Mouse (Mus musculus): ENCODE measurements around the gene E330017A01Rik. TPM values are rescaled to one million over a fixed set of nuclear protein-coding genes. Genes with fewer than 3 reads are reported as not detected.

E330017A01Rik gene
- polyA plus RNA-seq, 1 experiment from 2014 or later = not detected

DNA sequence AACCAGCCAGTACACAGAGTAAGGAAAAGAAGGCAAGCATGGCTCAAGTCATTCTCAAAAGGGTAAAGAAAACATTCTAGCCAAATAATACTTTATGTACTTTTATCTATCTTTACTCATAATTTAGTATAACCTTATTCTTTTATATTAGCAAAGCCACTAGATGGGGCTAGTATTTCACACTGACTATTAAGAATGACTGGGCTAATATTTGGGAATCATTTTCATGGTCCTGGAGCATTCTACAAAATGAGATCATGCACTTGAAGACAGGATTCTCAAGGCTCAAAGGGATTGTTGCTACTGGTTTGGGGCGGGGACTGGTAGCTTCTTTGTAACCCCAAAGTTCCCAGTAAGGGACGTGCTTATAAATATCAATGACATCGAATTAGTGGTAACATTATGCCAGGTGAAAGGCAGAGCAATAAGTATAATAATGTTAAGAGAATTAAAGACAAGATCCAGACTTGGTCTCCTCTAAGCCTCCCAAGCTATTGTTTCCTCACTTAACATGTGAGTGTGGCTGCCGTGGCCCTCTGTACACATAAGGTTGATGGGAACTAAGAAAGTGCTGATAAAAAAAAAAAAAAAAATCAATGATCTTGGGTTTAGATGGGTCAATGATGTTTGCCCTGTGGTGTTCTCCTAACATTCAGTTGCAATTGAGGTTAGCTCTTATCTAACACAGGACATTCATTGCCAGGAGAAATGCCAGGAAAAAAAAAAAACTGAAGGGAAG lies 10.8 kb downstream of the E330017A01Rik start:
- no peaks in the 10 kb centered on the region for H3K36me3 ChIP-seq (ENCODE audit: control insufficient read depth, insufficient read depth, low read length)
- H3K4me1 ChIP-seq (replicated peaks; ENCODE audit: control insufficient read depth, insufficient read depth, low read length) = 0 out of 2 replicates have a peak, but pooled peaks cover 4% of the 10 kb centered on the region
- H3K4me3 ChIP-seq (ENCODE audit: low read depth, low read length) = no peak overlapping the region
- 78% methylated on average over 4 of the region's 4 CpGs for WGBS
- no peak overlapping the region for H3K4me2 ChIP-seq
- DNase-seq (ENCODE audit: low spot score) = no peak
- no peak overlapping the region for H3K9ac ChIP-seq (ENCODE audit: low read depth, low read length)
- peak overlapping the region; percentile 8; the same call in 1 of the 2 replicates for H3K27ac ChIP-seq (ENCODE audit: low read depth, low read length)
- ATAC-seq (replicated peaks; ENCODE audit: low FRiP score) = peak; percentile 37
- no peaks in the 10 kb centered on the region for H3K9me3 ChIP-seq (ENCODE audit: control insufficient read depth, low read length)
- H3K27me3 ChIP-seq (replicated peaks; ENCODE audit: control insufficient read depth, insufficient read depth, low read length) = no peaks in the 10 kb centered on the region

DNA sequence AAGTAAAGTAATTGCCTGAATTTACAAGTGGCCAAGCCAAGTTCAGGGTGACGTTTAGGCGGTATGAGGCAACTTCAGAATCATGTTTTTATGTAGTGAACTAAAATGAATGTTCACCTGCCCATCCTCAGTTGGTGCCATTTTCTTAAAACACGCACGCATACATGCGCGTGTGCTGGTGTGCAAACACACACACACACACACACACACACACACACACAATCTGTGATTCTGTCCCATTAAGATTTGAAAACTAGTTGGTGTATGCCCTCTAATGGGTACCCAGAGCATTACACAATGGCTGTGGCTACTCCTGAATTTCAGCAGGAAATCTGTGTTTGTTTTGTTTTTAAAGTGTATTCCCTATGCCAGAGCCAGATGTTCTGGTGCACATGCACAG lies 14.6 kb downstream of the E330017A01Rik start:
- no peak overlapping the region for H3K9ac ChIP-seq (ENCODE audit: low read depth, low read length)
- ATAC-seq (replicated peaks; ENCODE audit: low FRiP score) (0 out of 2 replicates have a peak, but pooled peaks have one; percentile 12), DNase-seq (ENCODE audit: low spot score) (no peak)
- 89% methylated on average over 6 of the region's 6 CpGs for WGBS
- H3K27me3 ChIP-seq (replicated peaks; ENCODE audit: control insufficient read depth, insufficient read depth, low read length) = no peaks in the 10 kb centered on the region
- H3K4me2 ChIP-seq = no peak overlapping the region
- H3K36me3 ChIP-seq (ENCODE audit: control insufficient read depth, insufficient read depth, low read length) = no peaks in the 10 kb centered on the region
- H3K27ac ChIP-seq (ENCODE audit: low read depth, low read length) = no peak overlapping the region
- 0 out of 2 replicates have a peak, but pooled peaks cover under 1% of the 10 kb centered on the region for H3K4me1 ChIP-seq (replicated peaks; ENCODE audit: control insufficient read depth, insufficient read depth, low read length)
- no peaks in the 10 kb centered on the region for H3K9me3 ChIP-seq (ENCODE audit: control insufficient read depth, low read length)
- H3K4me3 ChIP-seq (ENCODE audit: low read depth, low read length) = no peak overlapping the region

DNA sequence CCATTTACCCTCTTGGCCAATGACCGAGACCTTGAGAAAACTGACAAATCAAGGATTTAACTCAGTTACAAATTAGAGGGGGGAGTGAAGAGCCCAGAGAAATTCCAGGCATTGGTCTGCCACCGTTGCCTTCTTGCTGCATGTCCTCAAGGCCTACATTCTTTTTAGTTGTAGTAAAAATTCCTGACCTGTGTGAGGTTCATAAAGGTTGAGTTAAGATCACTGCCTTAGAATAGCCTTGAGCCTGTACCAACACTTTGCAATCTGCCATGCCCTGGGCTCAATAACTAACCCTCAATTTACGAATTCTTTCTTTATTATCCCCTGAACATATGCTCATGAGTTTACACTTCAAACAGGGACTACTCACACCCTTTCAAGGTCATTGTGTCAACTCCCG lies 15.4 kb downstream of the E330017A01Rik start:
- no peak overlapping the region for H3K4me3 ChIP-seq (ENCODE audit: low read depth, low read length)
- DNase-seq (ENCODE audit: low spot score) = no peak

DNA sequence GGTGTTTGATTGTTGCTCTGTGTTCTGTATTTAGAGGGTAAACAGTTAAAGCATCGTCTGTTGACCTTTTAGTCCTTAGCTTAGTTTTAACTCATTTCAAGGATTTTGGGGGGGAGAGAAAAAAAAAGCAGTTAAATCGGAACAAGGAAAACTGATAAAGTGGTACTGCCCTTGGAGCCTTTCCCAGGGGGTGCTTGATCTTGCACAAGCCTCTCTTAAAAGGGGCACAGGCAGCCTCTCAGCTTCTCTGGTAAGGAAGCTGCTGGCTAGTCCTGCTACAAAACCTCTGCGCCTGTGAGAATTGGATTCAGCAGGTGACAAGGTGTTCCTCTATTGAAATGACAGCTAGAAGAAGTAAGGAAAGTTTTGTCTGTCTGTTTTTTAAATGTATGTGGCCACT lies 16.2 kb downstream of the E330017A01Rik start:
- no peaks in the 10 kb centered on the region for H3K27me3 ChIP-seq (replicated peaks; ENCODE audit: control insufficient read depth, insufficient read depth, low read length)
- no peak overlapping the region for H3K4me3 ChIP-seq (ENCODE audit: low read depth, low read length)
- no peaks in the 10 kb centered on the region for H3K36me3 ChIP-seq (ENCODE audit: control insufficient read depth, insufficient read depth, low read length)
- ATAC-seq (replicated peaks; ENCODE audit: low FRiP score) (no peak), DNase-seq (ENCODE audit: low spot score) (no peak)
- H3K9me3 ChIP-seq (ENCODE audit: control insufficient read depth, low read length) = no peaks in the 10 kb centered on the region
- H3K4me1 ChIP-seq (replicated peaks; ENCODE audit: control insufficient read depth, insufficient read depth, low read length) = no peaks in the 10 kb centered on the region
- WGBS = 83% methylated on average over 3 of the region's 3 CpGs
- H3K9ac ChIP-seq (ENCODE audit: low read depth, low read length) = no peak overlapping the region
- no peak overlapping the region for H3K4me2 ChIP-seq
- H3K27ac ChIP-seq (ENCODE audit: low read depth, low read length) = no peak overlapping the region

More for the DNA sequence above, 15.4 kb downstream of the E330017A01Rik start:
- Histone ChIP-seq H3K9me3 (ENCODE audit: control insufficient read depth, low read length) (no peaks in the 10 kb centered on the region), H3K9ac (ENCODE audit: low read depth, low read length) (no peak overlapping the region), H3K27me3 (replicated peaks; ENCODE audit: control insufficient read depth, insufficient read depth, low read length) (no peaks in the 10 kb centered on the region), H3K36me3 (ENCODE audit: control insufficient read depth, insufficient read depth, low read length) (no peaks in the 10 kb centered on the region), H3K4me1 (replicated peaks; ENCODE audit: control insufficient read depth, insufficient read depth, low read length) (no peaks in the 10 kb centered on the region), H3K27ac (ENCODE audit: low read depth, low read length) (no peak overlapping the region), H3K4me2 (no peak overlapping the region)
- 74% methylated on average over 4 of the region's 4 CpGs for WGBS
- no peak for ATAC-seq (replicated peaks; ENCODE audit: low FRiP score)

DNA sequence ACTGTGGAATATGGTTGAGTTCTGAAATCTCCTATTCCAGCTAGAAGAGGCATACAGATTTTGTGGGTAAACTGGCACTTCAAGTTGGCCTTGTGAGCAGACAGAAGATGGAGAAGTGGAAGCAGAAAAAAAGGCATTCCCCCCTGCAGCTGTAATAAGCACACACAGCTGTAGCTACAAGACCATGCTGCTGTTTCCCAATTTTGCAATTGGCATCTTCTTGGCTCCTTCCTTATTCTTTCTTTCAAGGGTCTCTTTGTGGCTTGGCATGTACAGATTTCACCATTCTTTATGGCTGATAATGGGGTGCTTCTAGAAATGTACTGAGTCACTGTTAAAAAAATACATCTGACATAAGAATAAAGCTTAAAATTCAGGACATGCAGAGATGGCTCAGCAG lies 21.2 kb downstream of the E330017A01Rik start:
- H3K4me2 ChIP-seq = no peak overlapping the region
- H3K9ac ChIP-seq (ENCODE audit: low read depth, low read length) = no peak overlapping the region
- no peak overlapping the region for H3K4me3 ChIP-seq (ENCODE audit: low read depth, low read length)
- no peaks in the 10 kb centered on the region for H3K4me1 ChIP-seq (replicated peaks; ENCODE audit: control insufficient read depth, insufficient read depth, low read length)
- ATAC-seq (replicated peaks; ENCODE audit: low FRiP score) (no peak), DNase-seq (ENCODE audit: low spot score) (no peak)
- H3K9me3 ChIP-seq (ENCODE audit: control insufficient read depth, low read length) = no peaks in the 10 kb centered on the region
- no peaks in the 10 kb centered on the region for H3K36me3 ChIP-seq (ENCODE audit: control insufficient read depth, insufficient read depth, low read length)
- H3K27me3 ChIP-seq (replicated peaks; ENCODE audit: control insufficient read depth, insufficient read depth, low read length) = no peaks in the 10 kb centered on the region
- no peak overlapping the region for H3K27ac ChIP-seq (ENCODE audit: low read depth, low read length)

DNA sequence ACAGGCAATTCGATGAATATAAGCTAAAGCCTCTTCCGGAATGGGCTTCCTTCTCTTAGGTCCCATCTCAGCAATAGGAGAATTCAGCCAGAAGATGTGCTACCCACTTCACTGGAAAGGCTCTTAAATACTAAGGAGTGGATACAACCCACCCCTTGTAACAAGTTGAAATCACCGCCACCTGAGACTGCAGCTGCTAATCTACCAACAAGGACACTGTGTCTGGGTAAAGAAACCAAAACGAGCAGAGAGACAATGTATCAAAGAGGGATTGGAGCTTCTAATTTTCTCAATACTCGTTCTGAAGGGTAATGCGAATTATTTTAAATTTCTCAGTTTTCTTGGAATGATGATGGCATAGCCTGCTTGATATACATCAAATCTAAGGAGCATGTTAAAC lies 21.7 kb downstream of the E330017A01Rik start, which contains the start of gene Gm813:
Gm813 (minus strand) TSS at position 101 of the 400 bp plus-strand sequence.
- 84% methylated on average over 6 of the region's 6 CpGs for WGBS

DNA sequence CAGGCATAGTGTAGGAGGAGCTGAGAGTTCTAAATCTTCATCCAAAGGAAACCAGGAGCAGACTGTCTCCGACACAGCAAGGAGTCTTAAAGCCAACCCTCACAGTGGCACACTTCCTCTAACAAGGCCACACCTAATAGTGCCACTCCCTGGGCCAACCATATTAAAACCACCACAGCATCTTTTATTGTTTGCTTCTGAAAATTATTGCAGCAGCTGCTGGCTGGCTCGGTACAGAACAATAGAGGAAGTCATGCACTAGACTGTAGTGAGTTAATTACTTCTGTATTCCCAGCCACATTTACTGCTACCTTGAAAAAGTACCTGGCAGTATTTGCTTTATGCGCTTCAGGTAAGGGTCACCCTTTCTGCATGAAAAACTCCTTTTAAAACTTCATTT lies 25.6 kb downstream of the E330017A01Rik start:
- 72% methylated on average over 3 of the region's 3 CpGs for WGBS
- ATAC-seq (replicated peaks; ENCODE audit: low FRiP score) (no peak), DNase-seq (ENCODE audit: low spot score) (no peak)
- no peaks in the 10 kb centered on the region for H3K4me1 ChIP-seq (replicated peaks; ENCODE audit: control insufficient read depth, insufficient read depth, low read length)
- no peak overlapping the region for H3K9ac ChIP-seq (ENCODE audit: low read depth, low read length)
- no peak overlapping the region for H3K27ac ChIP-seq (ENCODE audit: low read depth, low read length)
- H3K36me3 ChIP-seq (ENCODE audit: control insufficient read depth, insufficient read depth, low read length) = no peaks in the 10 kb centered on the region
- H3K9me3 ChIP-seq (ENCODE audit: control insufficient read depth, low read length) = no peaks in the 10 kb centered on the region
- H3K27me3 ChIP-seq (replicated peaks; ENCODE audit: control insufficient read depth, insufficient read depth, low read length) = no peaks in the 10 kb centered on the region
- no peak overlapping the region for H3K4me3 ChIP-seq (ENCODE audit: low read depth, low read length)
- H3K4me2 ChIP-seq = no peak overlapping the region

More for the DNA sequence above, 21.7 kb downstream of the E330017A01Rik start, which contains the start of gene Gm813:
- H3K27me3 ChIP-seq (replicated peaks; ENCODE audit: control insufficient read depth, insufficient read depth, low read length) = no peaks in the 10 kb centered on the region
- H3K4me3 ChIP-seq (ENCODE audit: low read depth, low read length) = no peak within 1 kb of the TSS
- no peaks in the 10 kb centered on the region for H3K4me1 ChIP-seq (replicated peaks; ENCODE audit: control insufficient read depth, insufficient read depth, low read length)
- no peaks in the 10 kb centered on the region for H3K36me3 ChIP-seq (ENCODE audit: control insufficient read depth, insufficient read depth, low read length)
- no peak within 1 kb of the TSS for H3K27ac ChIP-seq (ENCODE audit: low read depth, low read length)
- DNase-seq (ENCODE audit: low spot score) = no peak
- no peak for ATAC-seq (replicated peaks; ENCODE audit: low FRiP score)
- no peak within 1 kb of the TSS for H3K9ac ChIP-seq (ENCODE audit: low read depth, low read length)
- H3K4me2 ChIP-seq = no peak within 1 kb of the TSS
- H3K9me3 ChIP-seq (ENCODE audit: control insufficient read depth, low read length) = no peaks in the 10 kb centered on the region

DNA sequence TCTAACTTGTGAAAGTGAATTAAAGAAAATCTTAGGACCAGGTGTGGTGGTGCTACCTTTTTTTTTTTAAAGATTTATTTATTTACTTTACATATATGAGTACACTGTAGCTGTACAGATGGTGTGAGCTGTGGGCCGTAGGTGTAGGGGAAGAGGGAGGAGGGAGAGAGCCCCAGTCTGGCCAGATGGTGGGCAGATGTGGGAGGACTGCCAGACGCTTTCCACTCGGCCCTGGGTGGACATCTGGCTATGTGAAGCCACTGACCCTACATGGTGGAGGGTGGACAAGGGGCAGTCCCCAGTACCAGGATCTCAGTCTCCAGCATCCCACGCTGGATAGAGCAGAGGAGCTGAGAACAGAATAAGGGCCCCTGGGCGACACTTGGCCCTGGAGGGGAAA lies 31.4 kb downstream of the E330017A01Rik start:
- no peak for DNase-seq (ENCODE audit: low spot score)
- Histone ChIP-seq H3K4me1 (replicated peaks; ENCODE audit: control insufficient read depth, insufficient read depth, low read length) (peaks cover 12% of the 10 kb centered on the region), H3K27ac (ENCODE audit: low read depth, low read length) (no peak overlapping the region), H3K4me3 (ENCODE audit: low read depth, low read length) (no peak overlapping the region), H3K9ac (ENCODE audit: low read depth, low read length) (no peak overlapping the region), H3K27me3 (replicated peaks; ENCODE audit: control insufficient read depth, insufficient read depth, low read length) (no peaks in the 10 kb centered on the region), H3K9me3 (ENCODE audit: control insufficient read depth, low read length) (no peaks in the 10 kb centered on the region), H3K36me3 (ENCODE audit: control insufficient read depth, insufficient read depth, low read length) (no peaks in the 10 kb centered on the region), H3K4me2 (no peak overlapping the region)
- ATAC-seq (replicated peaks; ENCODE audit: low FRiP score) = no peak
- 75% methylated on average over 5 of the region's 5 CpGs for WGBS

DNA sequence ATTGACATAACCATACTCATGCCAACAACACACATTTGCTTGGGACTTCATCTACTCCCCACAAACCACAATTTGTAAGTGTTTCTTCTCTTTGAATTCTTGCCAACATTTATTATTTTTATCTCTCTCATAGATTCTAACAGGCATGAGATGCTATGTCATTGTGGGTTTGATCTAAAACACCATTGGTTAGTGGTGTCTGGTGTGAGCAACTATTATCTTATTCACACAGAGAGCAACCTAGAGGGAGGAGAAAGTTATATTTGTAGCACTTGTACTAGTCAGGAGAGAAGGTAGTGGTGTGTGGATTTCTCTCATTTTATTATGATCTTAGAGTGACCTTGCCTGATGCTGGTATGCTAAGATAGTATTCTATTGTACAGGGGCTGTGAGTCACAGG lies 33.9 kb downstream of the E330017A01Rik start:
- DNase-seq (ENCODE audit: low spot score) (no peak), ATAC-seq (replicated peaks; ENCODE audit: low FRiP score) (peak; percentile 89)
- Histone ChIP-seq H3K27ac (ENCODE audit: low read depth, low read length) (peak overlapping the region; percentile 80), H3K9ac (ENCODE audit: low read depth, low read length) (no peak overlapping the region), H3K27me3 (replicated peaks; ENCODE audit: control insufficient read depth, insufficient read depth, low read length) (no peaks in the 10 kb centered on the region), H3K4me2 (no peak overlapping the region), H3K4me3 (ENCODE audit: low read depth, low read length) (no peak overlapping the region), H3K9me3 (ENCODE audit: control insufficient read depth, low read length) (no peaks in the 10 kb centered on the region), H3K4me1 (replicated peaks; ENCODE audit: control insufficient read depth, insufficient read depth, low read length) (peaks cover 12% of the 10 kb centered on the region), H3K36me3 (ENCODE audit: control insufficient read depth, insufficient read depth, low read length) (no peaks in the 10 kb centered on the region)

All from liver, embryonic 11.5 days (tissue).